Mouse (Mus musculus) small intestine, adult 10 weeks (tissue): ENCODE data around the gene Nat8f1. TPM values are rescaled to one million over a fixed set of nuclear protein-coding genes. Genes with fewer than 3 reads are reported as not detected.

Experiments
- polyA plus RNA-seq: library from polyadenylated mRNA; stranded (reverse); fragments of 350-450 nt; fragmentation: Illumina TruSeq; extraction: RNeasy Lipid Tissue Mini Kit (QIAGEN cat#74804); gene quantifications from one replicate; pipeline ENCODE4 v1.2.3, GENCODE M21; 2014; ENCODE audit warnings: low replicate concordance

Nat8f1 gene
- polyA plus RNA-seq: 1.3 TPM

GRCm38 (mm10) chr6:85915539-85916513 is at the start of gene Nat8f1:
Nat8f1 (minus strand) TSS chr6:85915687.

GRCm38 (mm10) chr6:85961101-85962091 is 45.9 kb upstream of the Nat8f1 start, which contains the start of gene Dusp11:
Dusp11 (minus strand) TSS chr6:85961667.

GRCm38 (mm10) chr6:85911587-85911986 is 3.9 kb downstream of the Nat8f1 start, which contains the start of gene Tprkb:
Tprkb (plus strand) TSS chr6:85911865.

GRCm38 (mm10) chr6:85904642-85905061 is 10.8 kb downstream of the Nat8f1 start, which contains the start of gene Nat8f4:
Nat8f4 (minus strand) TSS chr6:85904884.

GRCm38 (mm10) chr6:85869006-85869405 is 46.5 kb downstream of the Nat8f1 start, which contains the start of gene Nat8f2:
Nat8f2 (minus strand) TSS chr6:85869158.

Other genes with a start within 250 kb of the Nat8f1 start
- not detected for gene Nat8f7, start 202.5 kb downstream of the Nat8f1 start, polyA plus RNA-seq
- 1.6 TPM for gene Nat8f3, start 149.9 kb downstream of the Nat8f1 start, polyA plus RNA-seq
- gene Nat8f6, start 94.7 kb downstream of the Nat8f1 start, polyA plus RNA-seq: 3.6 TPM
- 88.4 TPM for gene Nat8f5, start 94.7 kb downstream of the Nat8f1 start, polyA plus RNA-seq
- gene Nat8, start 83.6 kb downstream of the Nat8f1 start, polyA plus RNA-seq: 24.9 TPM
- 11.9 TPM for gene Nat8f2, start 46.5 kb downstream of the Nat8f1 start, polyA plus RNA-seq
- gene Nat8f4, start 10.8 kb downstream of the Nat8f1 start, polyA plus RNA-seq: 181 TPM
- 246 TPM for gene Tprkb, start 3.8 kb downstream of the Nat8f1 start, polyA plus RNA-seq
- gene Dusp11, start 46.0 kb upstream of the Nat8f1 start, polyA plus RNA-seq: 234 TPM
- not detected for gene Figla, start 100.5 kb upstream of the Nat8f1 start, polyA plus RNA-seq
- 0.15 TPM for gene Add2, start 113.0 kb upstream of the Nat8f1 start, polyA plus RNA-seq